Mouse (Mus musculus) liver, postnatal 0 days (tissue): ENCODE measurements at regions not wholly inside any gene's neighbourhood (a gene's known extent, or its start where the extent isn't known, plus 50 kb on each side); places are given as distances from the start of the nearest gene placed in this dataset.

Source experiments
- CTCF ChIP-seq: sonication (generic); IDR thresholded peaks from 2 replicates; pipeline ENCODE4 v1.5.1; 2016; ENCODE audit warnings: antibody characterized with exemption, low read depth
- EP300 ChIP-seq: IDR thresholded peaks from 2 replicates; pipeline ENCODE4 v1.6.1; 2016; ENCODE audit warnings: antibody characterized with exemption, low read depth, mild to moderate bottlenecking

DNA sequence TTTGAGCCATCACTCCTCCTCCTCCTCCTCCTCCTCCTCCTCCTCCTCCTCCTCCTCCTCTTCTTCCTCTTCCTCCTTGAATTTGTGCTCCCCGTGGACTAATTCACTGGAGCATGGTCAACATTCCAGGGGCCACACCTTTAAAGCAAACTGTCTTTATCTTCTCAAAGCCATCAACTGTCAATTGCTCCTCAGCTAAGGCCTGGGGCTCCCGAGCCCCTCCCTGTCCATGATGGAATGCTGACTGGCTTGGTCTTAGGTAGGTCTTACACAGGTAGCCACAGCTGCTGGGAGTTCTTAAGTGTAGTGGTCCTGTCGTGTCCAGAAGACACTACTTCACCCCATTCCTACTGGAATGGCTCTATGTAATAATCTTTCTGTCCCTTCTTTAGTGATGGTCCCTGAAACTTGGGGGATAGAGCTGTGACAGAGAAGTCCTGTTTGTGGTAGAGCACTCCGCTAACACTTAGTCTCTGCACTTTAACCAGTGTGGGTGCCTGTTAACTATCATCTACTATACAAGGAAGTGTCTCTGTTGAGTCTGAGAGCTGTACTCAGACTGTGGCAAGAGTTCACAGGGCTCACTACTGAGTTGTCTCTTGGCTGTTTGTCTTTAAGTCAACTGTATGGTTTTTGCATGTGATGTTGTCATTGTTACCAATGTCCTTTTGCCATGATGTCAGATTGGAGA lies 129.7 kb downstream of the Tfcp2l1 start:
- TF ChIP-seq CTCF (no peak), EP300 (no peak)
